Mouse (Mus musculus): ENCODE results near the gene Parvb. TPM values are rescaled to one million over a fixed set of nuclear protein-coding genes. Genes with fewer than 3 reads are reported as not detected.

The Parvb gene
- total and polyA plus RNA-seq, 3 experiments, result 0.04 to 3.9 TPM; not detected in 1

DNA sequence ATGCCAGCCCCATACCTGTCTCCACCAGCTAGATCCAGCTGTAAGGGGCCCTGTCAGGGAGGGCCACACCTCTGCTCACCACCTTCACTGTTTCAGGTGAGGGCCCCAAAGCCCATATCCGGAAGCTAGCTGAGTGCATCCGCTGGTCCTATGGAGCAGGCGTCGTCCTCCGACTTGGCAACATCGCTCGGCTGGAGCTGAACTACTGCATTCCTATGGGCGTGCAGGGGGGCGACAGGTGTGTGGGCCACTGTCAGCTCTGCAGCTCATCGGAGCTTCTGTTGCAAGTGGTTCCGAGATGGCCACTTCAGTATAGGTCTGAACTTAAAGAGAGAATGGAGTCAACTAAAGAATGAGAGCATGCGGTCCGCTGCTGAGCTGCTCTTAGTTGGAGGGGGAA, 20.9 kb upstream of the Parvb start:
- ATAC-seq (ENCODE audit: extremely low read depth, insufficient number of reproducible peaks, low FRiP score, poor library complexity, severe bottlenecking) (no peak), DNase-seq (ENCODE audit: low spot score) (no peak)
- Histone ChIP-seq H3K9me3 (replicated peaks) (no peaks in the 10 kb centered on the region), H3K4me1 (ENCODE audit: insufficient read depth, low read depth, low read length) (peaks cover 45% of the 10 kb centered on the region), H3K36me3 (replicated peaks) (peaks cover 96% of the 10 kb centered on the region), H3K27me3 (ENCODE audit: insufficient read depth, low read length) (no peaks in the 10 kb centered on the region), H3K4me3 (ENCODE audit: low read depth, low read length) (no peak overlapping the region)
- TF ChIP-seq POLR2AphosphoS5 (IDR thresholded peaks at IDR 0.05; ENCODE audit: insufficient replicate concordance, low read depth, low read length) (no peak), CTCF (IDR thresholded peaks at IDR 0.05; ENCODE audit: low read depth, low read length) (no peak), GATA2 (IDR thresholded peaks at IDR 0.05; ENCODE audit: borderline replicate concordance, low read depth, low read length) (no peak), TAL1 (conservative IDR thresholded peaks at IDR 0.05; ENCODE audit: low read depth, low read length) (no peak), GATA1 (IDR thresholded peaks at IDR 0.05; ENCODE audit: borderline replicate concordance, low read length) (no peak)

DNA sequence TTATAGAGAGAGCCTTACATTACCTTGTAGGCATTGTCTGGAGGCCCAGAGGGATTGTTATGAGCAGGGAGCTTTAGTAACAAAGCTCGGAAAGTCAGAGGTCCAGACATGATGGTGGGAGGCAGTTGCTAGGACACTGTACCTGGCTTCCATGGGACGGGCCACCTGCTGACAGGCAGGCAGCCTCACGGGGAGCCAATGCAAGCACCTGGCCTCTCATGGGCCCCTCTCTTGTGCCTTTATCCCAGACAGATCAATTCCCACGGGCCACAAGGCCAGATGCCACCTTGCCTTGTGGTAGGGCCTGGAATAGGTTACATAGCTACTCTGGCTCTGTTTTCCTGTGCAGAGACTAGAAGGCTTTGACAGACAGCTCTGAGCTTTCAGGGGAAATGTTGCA, 20.3 kb upstream of the Parvb start:
- ATAC-seq (ENCODE audit: extremely low read depth, insufficient number of reproducible peaks, low FRiP score, poor library complexity, severe bottlenecking) (no peak), DNase-seq (ENCODE audit: low spot score) (no peak)
- Histone ChIP-seq H3K4me3 (ENCODE audit: low read depth, low read length) (no peak overlapping the region), H3K36me3 (replicated peaks) (peaks cover 96% of the 10 kb centered on the region), H3K4me1 (ENCODE audit: insufficient read depth, low read depth, low read length) (peaks cover 45% of the 10 kb centered on the region), H3K9me3 (replicated peaks) (no peaks in the 10 kb centered on the region), H3K27me3 (ENCODE audit: insufficient read depth, low read length) (no peaks in the 10 kb centered on the region)
- no peak for TF ChIP-seq GATA2 (IDR thresholded peaks at IDR 0.05; ENCODE audit: borderline replicate concordance, low read depth, low read length)
- TF ChIP-seq CTCF (IDR thresholded peaks at IDR 0.05; ENCODE audit: low read depth, low read length), result no peak
- no peak for TF ChIP-seq TAL1 (conservative IDR thresholded peaks at IDR 0.05; ENCODE audit: low read depth, low read length)
- TF ChIP-seq POLR2AphosphoS5 (IDR thresholded peaks at IDR 0.05; ENCODE audit: insufficient replicate concordance, low read depth, low read length), result no peak
- no peak for TF ChIP-seq GATA1 (IDR thresholded peaks at IDR 0.05; ENCODE audit: borderline replicate concordance, low read length)

- ATAC-seq (ENCODE audit: extremely low read depth, insufficient number of reproducible peaks, low FRiP score, poor library complexity, severe bottlenecking) (0 out of 2 replicates have a peak, but pooled peaks have one; percentile 10), DNase-seq (ENCODE audit: low spot score) (peak; percentile 60)
- TF ChIP-seq CTCF (IDR thresholded peaks at IDR 0.05; ENCODE audit: low read depth, low read length) (peak; percentile 99), GATA2 (IDR thresholded peaks at IDR 0.05; ENCODE audit: borderline replicate concordance, low read depth, low read length) (no peak)
- Histone ChIP-seq H3K4me3 (ENCODE audit: low read depth, low read length) (0 out of 2 replicates have a peak overlapping the region, but pooled peaks have one; percentile 10), H3K4me1 (ENCODE audit: insufficient read depth, low read depth, low read length) (peaks cover 45% of the 10 kb centered on the region), H3K27me3 (ENCODE audit: insufficient read depth, low read length) (no peaks in the 10 kb centered on the region), H3K36me3 (replicated peaks) (peaks cover 95% of the 10 kb centered on the region), H3K9me3 (replicated peaks) (no peaks in the 10 kb centered on the region)
Measured at GRCm38 (mm10) chr15:84212031-84212755, 19.6 kb upstream of the Parvb start.

- no peaks in the 10 kb centered on the region for H3K27me3 ChIP-seq (ENCODE audit: insufficient read depth, low read length)
- ATAC-seq (ENCODE audit: extremely low read depth, insufficient number of reproducible peaks, low FRiP score, poor library complexity, severe bottlenecking) (no peak), DNase-seq (ENCODE audit: low spot score) (no peak)
- H3K9me3 ChIP-seq (replicated peaks), result no peaks in the 10 kb centered on the region
- H3K36me3 ChIP-seq (replicated peaks), result peaks cover 89% of the 10 kb centered on the region
- H3K4me3 ChIP-seq (ENCODE audit: low read depth, low read length), result no peak overlapping the region
- no peak for TF ChIP-seq POLR2AphosphoS5 (IDR thresholded peaks at IDR 0.05; ENCODE audit: insufficient replicate concordance, low read depth, low read length)
- no peak for TF ChIP-seq GATA2 (IDR thresholded peaks at IDR 0.05; ENCODE audit: borderline replicate concordance, low read depth, low read length)
- no peak for TF ChIP-seq GATA1 (IDR thresholded peaks at IDR 0.05; ENCODE audit: borderline replicate concordance, low read length)
- TF ChIP-seq TAL1 (conservative IDR thresholded peaks at IDR 0.05; ENCODE audit: low read depth, low read length), result no peak
- no peak for TF ChIP-seq CTCF (IDR thresholded peaks at IDR 0.05; ENCODE audit: low read depth, low read length)
- H3K4me1 ChIP-seq (ENCODE audit: insufficient read depth, low read depth, low read length), result peaks cover 44% of the 10 kb centered on the region
Measured at GRCm38 (mm10) chr15:84212756-84213105, 19.1 kb upstream of the Parvb start.

DNA sequence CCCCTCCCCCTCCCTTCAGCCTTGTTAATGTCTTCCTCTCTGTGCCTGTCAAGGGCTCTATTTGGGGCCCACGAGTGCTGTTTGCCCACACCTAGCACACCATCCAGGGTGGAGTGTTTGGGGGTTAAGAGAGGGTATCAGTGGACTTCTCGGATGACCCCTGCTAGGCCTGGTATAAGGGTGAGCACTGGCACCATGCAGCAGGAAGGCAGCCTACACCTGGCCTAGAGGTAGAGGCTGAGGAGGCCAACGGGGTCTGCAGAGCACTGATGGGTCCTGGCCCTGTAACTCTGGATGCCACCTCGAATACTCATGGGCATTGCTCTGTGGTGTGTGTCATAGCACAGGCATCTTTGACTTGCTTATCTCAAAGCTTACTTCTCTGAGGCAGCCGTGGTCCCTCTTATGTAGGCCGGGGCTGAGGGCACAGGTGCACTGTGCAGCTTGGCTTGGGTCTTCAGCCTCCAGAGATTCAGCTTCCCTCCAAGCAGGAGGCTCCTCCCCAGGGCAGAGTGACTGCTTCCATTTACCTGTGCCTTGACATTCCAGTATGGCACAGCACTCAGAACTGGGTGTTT, 18.6 kb upstream of the Parvb start:
- DNase-seq (ENCODE audit: low spot score), result no peak
- Histone ChIP-seq H3K9me3 (replicated peaks) (no peaks in the 10 kb centered on the region), H3K4me1 (ENCODE audit: insufficient read depth, low read depth, low read length) (peaks cover 40% of the 10 kb centered on the region), H3K27me3 (ENCODE audit: insufficient read depth, low read length) (no peaks in the 10 kb centered on the region), H3K4me3 (ENCODE audit: low read depth, low read length) (no peak overlapping the region), H3K36me3 (replicated peaks) (peaks cover 85% of the 10 kb centered on the region)
- no peak for TF ChIP-seq GATA1 (IDR thresholded peaks at IDR 0.05; ENCODE audit: borderline replicate concordance, low read length)
- TF ChIP-seq CTCF (IDR thresholded peaks at IDR 0.05; ENCODE audit: low read depth, low read length), result no peak
- no peak for ATAC-seq (ENCODE audit: extremely low read depth, insufficient number of reproducible peaks, low FRiP score, poor library complexity, severe bottlenecking)

GRCm38 (mm10) chr15:84214476-84214875, 17.4 kb upstream of the Parvb start:
- ATAC-seq (ENCODE audit: extremely low read depth, insufficient number of reproducible peaks, low FRiP score, poor library complexity, severe bottlenecking), result no peak
- Histone ChIP-seq H3K36me3 (replicated peaks) (peaks cover 75% of the 10 kb centered on the region), H3K4me1 (ENCODE audit: insufficient read depth, low read depth, low read length) (peaks cover 31% of the 10 kb centered on the region), H3K9me3 (replicated peaks) (no peaks in the 10 kb centered on the region), H3K4me3 (ENCODE audit: low read depth, low read length) (no peak overlapping the region), H3K27me3 (ENCODE audit: insufficient read depth, low read length) (no peaks in the 10 kb centered on the region)
- TF ChIP-seq GATA1 (IDR thresholded peaks at IDR 0.05; ENCODE audit: borderline replicate concordance, low read length) (no peak), GATA2 (IDR thresholded peaks at IDR 0.05; ENCODE audit: borderline replicate concordance, low read depth, low read length) (no peak), CTCF (IDR thresholded peaks at IDR 0.05; ENCODE audit: low read depth, low read length) (no peak), TAL1 (conservative IDR thresholded peaks at IDR 0.05; ENCODE audit: low read depth, low read length) (no peak)
- DNase-seq (ENCODE audit: low spot score), result no peak

All from G1E (cell line).